Mouse (Mus musculus) testis, adult 2 months (tissue): ENCODE data around the gene Map2k3. TPM values are rescaled to one million over a fixed set of nuclear protein-coding genes. Genes with fewer than 3 reads are reported as not detected.

Source experiments
- H3K27ac ChIP-seq: fragments of 200-500 bp; 2 replicates; pipeline ENCODE4 v1.5.1; 2012; ENCODE audit warnings: low read depth, low read length; ENCODE audit not compliant: control insufficient read depth, insufficient read depth
- H3K27me3 ChIP-seq: fragments of 200-500 bp; 2 replicates; pipeline ENCODE4 v1.6.1; 2012; ENCODE audit warnings: mild to moderate bottlenecking, low read length, moderate library complexity; ENCODE audit not compliant: control insufficient read depth, insufficient read depth
- H3K36me3 ChIP-seq: fragments of 200-500 bp; 2 replicates; pipeline ENCODE4 v1.6.1; 2012; ENCODE audit warnings: mild to moderate bottlenecking, low read length; ENCODE audit not compliant: control insufficient read depth, insufficient read depth
- H3K4me1 ChIP-seq: fragments of 200-500 bp; 2 replicates; pipeline ENCODE4 v1.6.1; 2012; ENCODE audit warnings: low read length; ENCODE audit not compliant: control insufficient read depth, insufficient read depth
- H3K4me3 ChIP-seq: fragments of 200-500 bp; 2 replicates; pipeline ENCODE4 v1.5.1; 2012; ENCODE audit warnings: low read depth, mild to moderate bottlenecking, low read length, moderate library complexity, mixed read lengths; ENCODE audit not compliant: control insufficient read depth
- CTCF ChIP-seq: fragments of 200-500 bp; IDR thresholded peaks from 2 replicates; pipeline ENCODE4 v1.5.1; 2012; ENCODE audit warnings: low read depth, mild to moderate bottlenecking, inconsistent platforms, low read length, moderate library complexity; ENCODE audit not compliant: control insufficient read depth, insufficient read depth, insufficient replicate concordance
- POLR2A ChIP-seq: fragments of 200-500 bp; IDR thresholded peaks from 2 replicates; pipeline ENCODE4 v1.6.1; 2012; ENCODE audit warnings: low read depth, mild to moderate bottlenecking, inconsistent platforms, low read length, moderate library complexity; ENCODE audit not compliant: control insufficient read depth
- polyA plus RNA-seq: library from polyadenylated mRNA; depleted of rRNA; stranded (reverse); fragments of >200 nt; gene quantifications from 2 replicates; pipeline ENCODE4 v1.2.3, GENCODE M21; 2012

The Map2k3 gene
- polyA plus RNA-seq, 1 experiment = 36.6 TPM

GRCm38 (mm10) chr11:60935326-60935974, 3.6 kb downstream of the Map2k3 start:
- Histone ChIP-seq H3K4me3 (no peak overlapping the region), H3K27me3 (no peaks in the 10 kb centered on the region), H3K4me1 (peaks cover 22% of the 10 kb centered on the region), H3K27ac (no peak overlapping the region), H3K36me3 (no peaks in the 10 kb centered on the region)
- TF ChIP-seq POLR2A (no peak), CTCF (no peak)

GRCm38 (mm10) chr11:60935975-60936373, 4.1 kb downstream of the Map2k3 start:
- Histone ChIP-seq H3K4me3 (no peak overlapping the region), H3K27me3 (no peaks in the 10 kb centered on the region), H3K36me3 (no peaks in the 10 kb centered on the region), H3K4me1 (peaks cover 17% of the 10 kb centered on the region), H3K27ac (no peak overlapping the region)
- TF ChIP-seq CTCF = no peak
- no peak for TF ChIP-seq POLR2A

GRCm38 (mm10) chr11:60937611-60938010, 5.8 kb downstream of the Map2k3 start:
- TF ChIP-seq CTCF (no peak), POLR2A (no peak)
- Histone ChIP-seq H3K27me3 (no peaks in the 10 kb centered on the region), H3K27ac (no peak overlapping the region), H3K4me1 (peaks cover 9% of the 10 kb centered on the region), H3K36me3 (no peaks in the 10 kb centered on the region), H3K4me3 (no peak overlapping the region)

- Histone ChIP-seq H3K27me3 (no peaks in the 10 kb centered on the region), H3K36me3 (no peaks in the 10 kb centered on the region)
Measured at GRCm38 (mm10) chr11:60939487-60939886, 7.7 kb downstream of the Map2k3 start.

GRCm38 (mm10) chr11:60940501-60940900, 8.7 kb downstream of the Map2k3 start:
- Histone ChIP-seq H3K4me3 (no peak overlapping the region), H3K36me3 (no peaks in the 10 kb centered on the region; the same call in 1 of the 2 replicates), H3K4me1 (no peaks in the 10 kb centered on the region; the same call in 1 of the 2 replicates), H3K27ac (no peak overlapping the region), H3K27me3 (no peaks in the 10 kb centered on the region)
- TF ChIP-seq POLR2A (no peak), CTCF (no peak)

More at GRCm38 (mm10) chr11:60939487-60939886, 7.7 kb downstream of the Map2k3 start:
- no peak overlapping the region for H3K27ac ChIP-seq
- no peak for TF ChIP-seq POLR2A
- TF ChIP-seq CTCF = no peak
- H3K4me1 ChIP-seq = peaks cover 6% of the 10 kb centered on the region
- no peak overlapping the region for H3K4me3 ChIP-seq

GRCm38 (mm10) chr11:60941370-60941769, 9.5 kb downstream of the Map2k3 start:
- Histone ChIP-seq H3K4me3 (no peak overlapping the region), H3K27me3 (no peaks in the 10 kb centered on the region), H3K4me1 (no peaks in the 10 kb centered on the region), H3K36me3 (no peaks in the 10 kb centered on the region; the same call in 1 of the 2 replicates), H3K27ac (no peak overlapping the region)
- TF ChIP-seq CTCF (no peak), POLR2A (no peak)

- TF ChIP-seq CTCF (no peak), POLR2A (no peak)
- no peaks in the 10 kb centered on the region for H3K27me3 ChIP-seq
- no peak overlapping the region for H3K27ac ChIP-seq
- H3K4me1 ChIP-seq = no peaks in the 10 kb centered on the region
- H3K4me3 ChIP-seq = no peak overlapping the region
- no peaks in the 10 kb centered on the region; the same call in none of the 2 replicates for H3K36me3 ChIP-seq
Measured at GRCm38 (mm10) chr11:60942263-60943015, 10.6 kb downstream of the Map2k3 start.
